In the genomic region with DNA sequence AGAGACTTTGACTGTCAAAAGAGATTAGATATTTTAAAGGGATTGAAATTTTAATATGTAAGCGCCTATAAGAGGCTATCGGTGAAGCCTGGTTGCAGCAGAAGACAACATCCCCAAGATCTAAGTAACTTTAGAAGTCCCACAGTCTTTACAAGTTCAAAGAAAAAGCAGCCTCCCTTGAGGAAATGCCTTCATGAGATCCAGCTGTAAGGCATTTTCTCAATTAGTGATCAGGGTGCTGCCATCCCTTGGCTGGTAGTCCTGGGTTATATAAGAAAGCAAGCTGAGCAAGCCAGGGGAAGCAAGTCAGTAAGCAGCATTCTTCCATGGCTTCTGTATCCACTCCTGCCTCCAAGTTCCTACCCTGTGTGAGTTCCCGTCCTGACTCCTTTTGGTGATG, we compare ENCODE assay signal across 8 mouse cellular contexts. TPM values are rescaled to one million over a fixed set of nuclear protein-coding genes. Genes with fewer than 3 reads are reported as not detected.
DNase-seq lines count a peak whose midpoint lies in the region; ATAC-seq and TF ChIP-seq lines count a peak whose summit lies in the region.
"Not testable (repeated sequence)": the region's sequence is repeated elsewhere in the genome, so short reads cannot be mapped to it uniquely, and the experiment has no call there.

A gene (plus strand): TSS at position 301 of the 400 bp plus-strand sequence.

- DNase-seq in MEL (ENCODE audit: low read depth, low spot score); embryonic facial prominence, embryonic 11.5 days (ENCODE audit: low spot score); gastrocnemius, postnatal 10 days; heart, postnatal 10 days; kidney, adult 2 months; left cerebral cortex, postnatal 36 days (ENCODE audit: low spot score in 2 of 2): not testable (repeated sequence)

- not testable (repeated sequence) for H3K9me3 ChIP-seq in MEL (replicated peaks; ENCODE audit: insufficient read depth, low read length); embryonic facial prominence, embryonic 11.5 days (replicated peaks; ENCODE audit: control insufficient read depth, low read length); lung, embryonic 16.5 days (ENCODE audit: control insufficient read depth, low read length); neural tube, embryonic 14.5 days (ENCODE audit: control insufficient read depth, low read length)

- H3K9ac ChIP-seq in MEL (ENCODE audit: control insufficient read depth, low read depth, low read length, poor library complexity, severe bottlenecking); embryonic facial prominence, embryonic 11.5 days (replicated peaks; ENCODE audit: low read length); lung, embryonic 16.5 days (ENCODE audit: low read length); neural tube, embryonic 14.5 days (replicated peaks; ENCODE audit: low read depth, low read length): not testable (repeated sequence)

- H3K4me3 ChIP-seq in MEL (ENCODE audit: control insufficient read depth in 1 of 2, insufficient read depth in 1 of 2, low read depth in 2 of 2, low read length in 2 of 2); embryonic facial prominence, embryonic 11.5 days (ENCODE audit: low read depth, low read length); kidney, adult 2 months (ENCODE audit: insufficient read depth, low read depth, low read length); lung, embryonic 16.5 days (ENCODE audit: low read length); neural tube, embryonic 14.5 days (ENCODE audit: low read depth, low read length): not testable (repeated sequence)

- H3K4me2 ChIP-seq in embryonic facial prominence, embryonic 11.5 days (ENCODE audit: low read depth, low read length); lung, embryonic 16.5 days (ENCODE audit: low read depth, low read length); neural tube, embryonic 14.5 days (ENCODE audit: low read depth, low read length): not testable (repeated sequence)

- not testable (repeated sequence) for H3K27me3 ChIP-seq in MEL (ENCODE audit: control insufficient read depth in 1 of 2, insufficient read depth in 2 of 2, low read length in 2 of 2); embryonic facial prominence, embryonic 11.5 days (ENCODE audit: control insufficient read depth, insufficient read depth, low read length); kidney, adult 2 months (replicated peaks; ENCODE audit: control insufficient read depth, insufficient read depth, low read length); lung, embryonic 16.5 days (ENCODE audit: control insufficient read depth, insufficient read depth, low read depth, low read length); neural tube, embryonic 14.5 days (ENCODE audit: control insufficient read depth, insufficient read depth, low read length)

- TF ChIP-seq POLR2A in MEL (IDR thresholded peaks at IDR 0.05; ENCODE audit: control insufficient read depth in 1 of 2, insufficient read depth in 1 of 2, low read depth in 1 of 2, low read length in 2 of 2, poor library complexity in 1 of 2); kidney, adult 2 months (IDR thresholded peaks at IDR 0.05; ENCODE audit: low read depth, low read length): not testable (repeated sequence)

- ATAC-seq in embryonic facial prominence, embryonic 11.5 days (replicated peaks; ENCODE audit: insufficient number of reproducible peaks, low FRiP score, low TSS enrichment, low read depth); lung, embryonic 16.5 days (ENCODE audit: low read depth); neural tube, embryonic 14.5 days (ENCODE audit: low read depth): not testable (repeated sequence)

- 76% methylated on average over 3 of the region's 3 CpGs for WGBS in embryonic facial prominence, embryonic 11.5 days
- 85% methylated on average over 3 of the region's 3 CpGs for WGBS in kidney, adult 2 months
- WGBS in lung, embryonic 16.5 days, result 77% methylated on average over 3 of the region's 3 CpGs
- 90% methylated on average over 3 of the region's 3 CpGs for WGBS in neural tube, embryonic 14.5 days

- not testable (repeated sequence) for H3K27ac ChIP-seq in MEL (ENCODE audit: control insufficient read depth, low read depth, low read length); embryonic facial prominence, embryonic 11.5 days (replicated peaks; ENCODE audit: low read depth, low read length); kidney, adult 2 months (ENCODE audit: insufficient read depth, low read depth, low read length); lung, embryonic 16.5 days (ENCODE audit: low read length); neural tube, embryonic 14.5 days (ENCODE audit: low read depth, low read length)

- intact Hi-C loops in heart, postnatal 10 days (cut with DNase I), result not testable (repeated sequence)
- intact Hi-C loops in left cerebral cortex, postnatal 36 days (cut with DNase I), result loop anchor here (5.0 kb wide), 1 partner anchor 102 kb away; a partner anchor contains a TSS

- H3K36me3 ChIP-seq in MEL (ENCODE audit: control insufficient read depth in 1 of 2, insufficient read depth in 2 of 2, low read length in 2 of 2); embryonic facial prominence, embryonic 11.5 days (replicated peaks; ENCODE audit: control insufficient read depth, insufficient read depth, low read depth, low read length); kidney, adult 2 months (ENCODE audit: control insufficient read depth, insufficient read depth, low read length); lung, embryonic 16.5 days (ENCODE audit: control insufficient read depth, insufficient read depth, low read length); neural tube, embryonic 14.5 days (ENCODE audit: control insufficient read depth, insufficient read depth, low read length): not testable (repeated sequence)

- not testable (repeated sequence) for TF ChIP-seq RAD21 in MEL (IDR thresholded peaks at IDR 0.05; ENCODE audit: low read depth, low read length)

- not testable (repeated sequence) for H3K79me2 ChIP-seq in MEL (ENCODE audit: control insufficient read depth, insufficient read depth, low read length, poor library complexity)

- TF ChIP-seq CTCF in MEL (IDR thresholded peaks at IDR 0.05 in 2 of 3, conservative IDR thresholded peaks at IDR 0.05 in 1 of 3; ENCODE audit: control insufficient read depth in 1 of 3, insufficient read depth in 1 of 3, low read depth in 2 of 3, low read length in 3 of 3, poor library complexity in 1 of 3, severe bottlenecking in 1 of 3); kidney, adult 2 months (conservative IDR thresholded peaks at IDR 0.05; ENCODE audit: insufficient read depth, insufficient read length, low read depth, low read length): not testable (repeated sequence)

- H3K4me1 ChIP-seq in MEL (ENCODE audit: control insufficient read depth in 1 of 2, insufficient read depth in 2 of 2, low read length in 2 of 2); embryonic facial prominence, embryonic 11.5 days (ENCODE audit: control insufficient read depth, insufficient read depth, low read length); kidney, adult 2 months (ENCODE audit: control insufficient read depth, insufficient read depth, low read length); lung, embryonic 16.5 days (replicated peaks; ENCODE audit: control insufficient read depth, insufficient read depth, low read length): not testable (repeated sequence)
- peaks cover 12% of the 10 kb centered on the region for H3K4me1 ChIP-seq in neural tube, embryonic 14.5 days (ENCODE audit: control insufficient read depth, insufficient read depth, low read length)

- not testable (repeated sequence) for TF ChIP-seq EP300 in MEL (IDR thresholded peaks at IDR 0.05; ENCODE audit: low read depth in 1 of 2, low read length in 2 of 2)

RNA-seq across cellular contexts. Expression of the gene that starts here (rescaled TPM):
- 25.1 TPM in 2 replicates for total RNA-seq in MEL (2012; rRNA removed)
- polyA plus RNA-seq in MEL (2012; ENCODE audit: insufficient read depth in 1 of 2, insufficient read length in 2 of 2, low read depth in 1 of 2, low replicate concordance in 2 of 2, missing spikeins in 1 of 2), result 10 to 100 TPM in 1 of 2 experiments, not detected in 1; 33.7 TPM
- polyA plus RNA-seq in embryonic facial prominence, embryonic 11.5 days (2014; fragmentation: Nextera tagmentation; extraction: Ambion mirVana), result 53.6 and 57.7 TPM in 2 replicates
- total RNA-seq in gastrocnemius, postnatal 10 days (2021), result 10 to 100 TPM; 25.8 to 26.3 TPM
- total RNA-seq in heart, postnatal 10 days (2021), result 10 to 100 TPM; 28.1 to 32.9 TPM
- 26.6 and 29.6 TPM in 2 replicates for polyA plus RNA-seq in kidney, adult 2 months (2012; rRNA removed)
- 10 to 100 TPM; 52.6 to 58.6 TPM for total RNA-seq in left cerebral cortex, postnatal 36 days (2021)
- polyA plus RNA-seq in lung, embryonic 16.5 days (2015; fragmentation: Nextera tagmentation; extraction: Ambion mirVana), result 33.7 and 40.5 TPM in 2 replicates
- polyA plus RNA-seq in neural tube, embryonic 14.5 days (2014; fragmentation: Nextera tagmentation; extraction: Ambion mirVana), result 47.9 and 53.3 TPM in 2 replicates
